Mouse (Mus musculus) kidney, adult 8-10 months (tissue): ENCODE results near the gene Emp1.

Experiments used
- DNase-seq, 2 experiments: peaks; one replicate each; pipeline ENCODE4 v3.0.0; 2022

Emp1 gene

DNA sequence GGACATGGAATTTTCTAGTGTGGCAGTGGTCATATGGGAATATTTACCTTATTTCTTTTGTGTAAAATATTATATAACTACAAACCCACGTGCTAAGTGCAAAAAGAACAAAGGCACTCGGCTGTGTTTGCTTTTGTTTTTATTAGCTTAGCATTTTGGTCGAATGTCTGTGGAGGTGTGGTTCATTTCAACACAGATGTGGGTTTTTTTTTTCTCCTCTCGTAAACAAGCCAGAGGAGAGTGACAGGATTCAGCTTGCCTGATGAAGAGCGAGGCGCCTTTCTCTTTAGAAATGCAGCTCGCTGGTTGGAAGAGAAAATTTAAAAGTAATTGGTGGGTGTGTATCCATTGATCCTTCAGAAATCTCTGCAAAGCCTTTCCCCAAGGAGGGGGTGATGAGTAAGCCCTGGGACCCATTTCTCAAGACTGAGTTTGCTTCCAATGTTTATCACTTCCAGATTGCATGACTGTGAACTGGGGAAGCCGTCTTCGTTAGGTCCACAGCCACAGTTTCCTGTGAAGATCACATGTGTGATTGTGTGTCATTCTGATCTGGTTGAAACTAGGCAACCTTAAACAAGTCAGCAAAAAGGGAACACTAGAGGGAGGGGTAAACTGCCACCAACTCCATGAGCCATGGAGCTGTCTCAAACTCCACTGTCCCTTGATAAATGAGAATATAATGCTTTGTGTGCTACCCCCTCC lies 1.8 kb downstream of the Emp1 start:
- DNase-seq = no peak

DNA sequence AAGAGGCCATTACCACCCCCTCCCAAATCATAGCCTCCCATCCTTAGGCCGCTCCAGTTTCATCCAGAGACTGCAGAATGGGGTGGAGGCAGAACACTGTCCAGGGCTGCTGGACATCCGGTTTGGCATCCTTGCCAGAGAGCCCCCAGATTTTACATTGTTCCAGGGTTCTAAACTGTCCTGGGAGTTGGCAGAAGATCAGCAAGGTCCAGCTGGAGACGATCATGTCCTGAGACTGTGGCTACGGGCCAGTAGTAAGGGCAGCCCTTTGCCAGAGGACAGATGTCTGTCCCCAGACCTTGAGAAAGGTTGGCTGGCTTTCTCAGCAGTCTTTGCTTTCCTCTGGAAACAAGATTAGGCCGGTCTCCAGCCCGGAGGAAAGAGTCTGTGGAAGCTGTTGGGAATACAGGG lies 2.6 kb downstream of the Emp1 start:
- peak; percentile 77 to 85 for DNase-seq

GRCm38 (mm10) chr6:135365614-135366013 lies 3.3 kb downstream of the Emp1 start:
- no peak for DNase-seq

GRCm38 (mm10) chr6:135368230-135368629 lies 5.9 kb downstream of the Emp1 start:
- no peak for DNase-seq

- DNase-seq = peak in 1 of 2 experiments; percentile 21
Observed at GRCm38 (mm10) chr6:135369551-135369968, 7.2 kb downstream of the Emp1 start.

DNA sequence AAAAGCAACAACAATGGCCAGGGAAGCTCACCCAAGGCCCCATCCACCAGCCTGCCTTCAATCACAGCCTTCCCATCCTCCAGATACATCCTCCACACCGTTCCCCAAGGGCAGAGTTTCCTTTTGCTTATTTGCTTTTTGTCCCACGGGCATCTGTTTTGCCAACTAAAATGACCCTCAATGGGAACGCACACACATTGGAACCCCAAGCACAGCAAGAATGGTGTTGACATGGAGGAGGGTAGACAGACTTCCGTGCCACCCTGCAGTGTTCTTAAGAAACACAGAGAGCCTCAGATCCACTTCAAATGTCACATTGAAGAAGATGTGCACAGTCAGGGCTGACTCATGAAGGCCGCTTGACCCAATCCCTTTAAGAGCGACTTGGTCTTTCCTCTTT lies 8.6 kb downstream of the Emp1 start:
- DNase-seq = no peak

- no peak for DNase-seq
Observed at GRCm38 (mm10) chr6:135373357-135373756, 11.0 kb downstream of the Emp1 start.

- no peak for DNase-seq
Observed at GRCm38 (mm10) chr6:135375818-135376217, 13.5 kb downstream of the Emp1 start.

- no peak for DNase-seq
Observed at GRCm38 (mm10) chr6:135376248-135376647, 13.9 kb downstream of the Emp1 start.

DNA sequence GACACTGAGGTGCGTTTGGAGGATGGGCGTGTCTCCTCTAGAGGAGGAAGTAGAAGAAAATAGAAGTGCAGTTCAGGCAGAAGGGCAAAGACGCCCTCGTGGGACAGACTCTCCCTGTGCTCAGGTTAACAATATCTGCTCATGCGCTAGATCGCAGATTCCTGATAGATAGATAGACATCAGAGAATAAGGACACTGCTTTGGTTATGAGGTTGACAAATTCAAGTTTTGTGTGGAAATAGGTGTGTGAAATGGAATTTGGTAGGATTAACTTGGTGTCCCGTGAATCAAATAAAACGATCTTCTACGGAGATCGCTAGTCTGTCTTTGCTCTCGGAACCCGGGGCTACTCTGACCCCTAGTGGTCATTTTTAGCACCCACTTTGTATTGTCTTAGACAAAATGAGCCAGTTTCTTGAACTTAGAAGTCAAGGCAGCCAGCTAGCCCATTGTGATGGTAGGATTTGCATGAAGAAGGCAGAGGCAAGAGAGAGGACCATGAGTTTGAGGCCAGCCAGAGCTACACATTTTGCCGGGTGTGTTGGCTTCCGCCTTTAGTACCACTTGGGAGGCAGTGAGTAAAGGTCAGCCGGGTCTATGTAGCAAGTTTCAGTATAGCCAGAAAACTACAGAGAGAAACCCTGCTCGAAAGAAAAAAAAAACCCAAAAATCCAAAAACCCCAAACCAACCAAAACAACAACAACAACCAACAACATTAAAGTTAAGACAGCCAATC lies 15.4 kb downstream of the Emp1 start:
- peak; percentile 51 to 74 for DNase-seq

- DNase-seq = no peak
Observed at GRCm38 (mm10) chr6:135383919-135384318, 21.6 kb downstream of the Emp1 start.

- peak in 1 of 2 experiments; percentile 52 for DNase-seq
Observed at GRCm38 (mm10) chr6:135385738-135386459, 23.6 kb downstream of the Emp1 start.

- DNase-seq = no peak
Observed at GRCm38 (mm10) chr6:135387653-135388052, 25.3 kb downstream of the Emp1 start.

- no peak for DNase-seq
Observed at GRCm38 (mm10) chr6:135388711-135389110, 26.4 kb downstream of the Emp1 start.

DNA sequence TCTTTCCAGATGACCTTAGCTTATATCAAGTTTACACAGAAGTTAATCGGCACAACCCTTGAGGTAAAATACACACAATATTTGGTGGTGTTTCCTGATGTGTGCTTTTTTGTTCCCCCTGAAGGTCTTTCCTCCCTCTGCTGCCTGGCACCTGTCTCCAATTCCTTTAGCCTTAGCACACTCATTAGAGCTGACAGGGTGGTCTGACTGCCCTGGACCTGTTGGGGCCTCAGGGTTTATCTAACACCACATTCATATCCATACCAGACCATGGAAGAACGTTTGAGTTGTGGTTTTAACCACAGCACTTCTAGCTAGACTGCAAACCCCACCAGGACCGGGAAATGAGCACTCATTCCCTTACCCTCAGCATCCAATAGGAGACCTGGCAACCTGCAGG lies 28.1 kb downstream of the Emp1 start:
- DNase-seq = no peak

DNA sequence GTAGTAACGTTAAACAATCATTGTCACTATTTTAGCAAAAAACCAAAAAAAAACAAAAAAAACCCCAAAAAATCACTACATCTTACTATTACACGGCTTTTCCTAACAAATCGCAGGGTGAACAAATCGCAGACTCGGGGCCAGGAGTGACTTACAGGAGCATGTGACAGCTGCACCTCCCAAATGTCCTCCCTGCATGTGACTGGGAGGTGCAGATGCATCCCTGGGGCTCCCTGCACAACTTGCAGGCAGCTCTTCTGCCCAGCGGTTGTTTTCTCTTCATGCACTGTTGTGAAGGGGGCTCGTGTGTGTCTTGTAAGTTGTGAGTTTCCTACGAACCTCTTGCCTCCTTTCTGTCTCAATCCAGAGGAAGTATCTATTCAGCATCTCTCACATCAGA lies 33.0 kb downstream of the Emp1 start:
- DNase-seq = no peak

GRCm38 (mm10) chr6:135397089-135397488 lies 34.7 kb downstream of the Emp1 start:
- DNase-seq = no peak

GRCm38 (mm10) chr6:135397788-135398187 lies 35.4 kb downstream of the Emp1 start:
- DNase-seq = no peak

DNA sequence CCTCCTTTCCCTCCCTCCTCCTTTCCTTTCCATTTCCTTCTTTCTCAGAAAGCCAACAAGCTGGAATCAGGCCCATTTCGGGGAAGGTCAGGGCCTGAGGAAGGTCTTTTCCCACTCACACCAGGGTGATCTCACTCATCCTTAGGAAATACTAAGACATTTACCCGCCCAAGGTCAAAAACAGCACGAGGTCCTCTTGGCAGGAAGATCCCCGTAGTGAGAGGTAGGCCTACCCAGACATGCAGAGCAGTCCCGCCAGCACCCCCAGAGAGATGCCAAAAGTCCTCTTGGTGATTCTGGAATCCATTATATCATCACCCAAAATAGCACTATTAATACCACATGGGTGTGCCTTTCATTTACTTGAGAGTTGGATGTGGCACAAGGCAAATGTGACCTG lies 36.5 kb downstream of the Emp1 start:
- no peak for DNase-seq

DNA sequence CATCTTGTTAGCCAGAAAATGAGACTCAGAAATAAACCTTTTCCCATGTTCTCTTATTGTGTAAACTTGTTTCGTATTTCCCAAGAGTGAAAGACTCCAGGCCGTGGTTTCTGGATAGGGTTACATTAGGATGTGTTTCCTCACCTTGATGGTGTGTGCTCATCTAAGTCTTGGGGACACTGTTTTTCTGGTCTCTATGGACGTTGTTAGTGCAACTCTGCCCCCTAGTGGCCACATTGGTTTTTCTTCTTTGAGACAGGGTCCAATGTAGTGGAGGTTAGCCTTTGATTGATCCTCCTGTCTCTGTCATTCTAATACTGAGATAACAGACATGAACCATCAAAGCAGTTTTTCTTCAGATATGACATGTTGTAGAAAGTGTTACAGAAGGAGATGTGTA lies 38.0 kb downstream of the Emp1 start:
- DNase-seq = peak; percentile 30 to 71

- no peak for DNase-seq
Observed at GRCm38 (mm10) chr6:135405093-135405492, 42.7 kb downstream of the Emp1 start.

DNA sequence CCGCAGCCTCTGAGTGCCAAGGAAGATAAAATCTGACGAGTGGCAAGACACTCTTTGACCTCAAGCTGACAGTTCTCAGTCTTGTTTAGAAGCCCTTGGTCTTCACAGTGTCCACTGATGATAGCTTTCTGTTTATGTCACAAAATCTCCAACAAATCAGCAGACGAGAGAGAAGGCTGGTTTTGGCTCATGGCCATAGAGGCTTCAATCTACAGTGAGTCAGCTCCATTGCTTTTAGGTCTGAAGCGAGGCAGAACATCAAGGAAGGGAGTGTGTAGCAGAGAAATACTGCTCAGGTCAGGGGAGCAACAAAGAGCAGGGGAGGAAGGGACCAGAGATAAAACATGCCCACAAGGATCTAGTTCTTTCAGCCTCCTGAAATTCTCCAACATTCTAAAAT lies 45.0 kb downstream of the Emp1 start:
- DNase-seq = no peak

GRCm38 (mm10) chr6:135411712-135412319 lies 49.5 kb downstream of the Emp1 start:
- no peak for DNase-seq
